Mouse (Mus musculus) WW6 (cell line): ENCODE results near the gene Fam43a.

Source experiments
- DNase-seq: peaks from one replicate; pipeline ENCODE4 v3.0.0-alpha.2; 2013; ENCODE audit warnings: low read depth, low spot score

Fam43a gene

GRCm38 (mm10) chr16:30599491-30600268, at the start of gene Fam43a:
Gene Fam43a, plus strand, starts transcription at chr16:30599723.
- DNase-seq, result peak; percentile 85

GRCm38 (mm10) chr16:30549966-30550747, 49.4 kb upstream of the Fam43a start:
- peak; percentile 61 for DNase-seq

GRCm38 (mm10) chr16:30550748-30551192, 48.8 kb upstream of the Fam43a start, which contains the start of gene Tmem44:
Gene Tmem44, minus strand, starts transcription at chr16:30550842.
- peak; percentile 39 for DNase-seq

- no peak for DNase-seq
These were observed 46.7 kb upstream of the Fam43a start for GRCm38 (mm10) chr16:30552621-30553338.

GRCm38 (mm10) chr16:30554109-30554508, 45.4 kb upstream of the Fam43a start:
- no peak for DNase-seq

GRCm38 (mm10) chr16:30559312-30559992, 40.1 kb upstream of the Fam43a start:
- no peak for DNase-seq

GRCm38 (mm10) chr16:30560601-30561000, 38.9 kb upstream of the Fam43a start:
- DNase-seq, result no peak

GRCm38 (mm10) chr16:30565631-30566030, 33.9 kb upstream of the Fam43a start:
- no peak for DNase-seq

GRCm38 (mm10) chr16:30570173-30570572, 29.4 kb upstream of the Fam43a start:
- DNase-seq, result no peak

GRCm38 (mm10) chr16:30571378-30571777, 28.1 kb upstream of the Fam43a start:
- DNase-seq, result no peak

GRCm38 (mm10) chr16:30572239-30572638, 27.3 kb upstream of the Fam43a start:
- no peak for DNase-seq

GRCm38 (mm10) chr16:30575815-30576214, 23.7 kb upstream of the Fam43a start:
- DNase-seq, result no peak

- no peak for DNase-seq
These were observed 23.1 kb upstream of the Fam43a start for GRCm38 (mm10) chr16:30576392-30576791.

GRCm38 (mm10) chr16:30580765-30581164, 18.8 kb upstream of the Fam43a start:
- no peak for DNase-seq

GRCm38 (mm10) chr16:30586935-30587493, 12.5 kb upstream of the Fam43a start:
- DNase-seq, result no peak

GRCm38 (mm10) chr16:30587494-30588327, 11.8 kb upstream of the Fam43a start, which contains the start of gene Lsg1:
Gene Lsg1, minus strand, starts transcription at chr16:30587592.
- peak; percentile 81 for DNase-seq

GRCm38 (mm10) chr16:30590264-30591209, 9.0 kb upstream of the Fam43a start:
- DNase-seq, result no peak

GRCm38 (mm10) chr16:30591990-30592389, 7.5 kb upstream of the Fam43a start:
- no peak for DNase-seq

- DNase-seq, result no peak
These were observed 4.2 kb upstream of the Fam43a start for GRCm38 (mm10) chr16:30595356-30595755.
